Mouse (Mus musculus) CH12.LX (cell line): ENCODE data around the gene Bcl9l.

Experiments used
- CHD1 ChIP-seq: IDR thresholded peaks from 2 replicates; pipeline ENCODE4 v1.6.1; 2012; ENCODE audit warnings: low read depth, low read length, improper control_type of control experiment, inconsistent platforms
- CTCF ChIP-seq, 2 experiments: IDR thresholded peaks in 1 of 2; conservative IDR thresholded peaks in 1 of 2; 2 replicates each; pipeline ENCODE4 v1.5.1; 2011 to 2012; ENCODE audit warnings: low read depth in 2 of 2, low read length in 2 of 2, improper control_type of control experiment in 1 of 2, inconsistent platforms in 1 of 2, mild to moderate bottlenecking in 1 of 2, moderate library complexity in 1 of 2
- EP300 ChIP-seq: IDR thresholded peaks from 2 replicates; pipeline ENCODE4 v1.6.1; 2011; ENCODE audit warnings: low read length, improper control_type of control experiment
- GABPA ChIP-seq: IDR thresholded peaks from 2 replicates; pipeline ENCODE4 v1.6.1; 2012; ENCODE audit warnings: low read depth, low read length, improper control_type of control experiment, inconsistent platforms; ENCODE audit not compliant: insufficient replicate concordance
- MAX ChIP-seq: IDR thresholded peaks from 2 replicates; pipeline ENCODE4 v1.6.1; 2011; ENCODE audit warnings: low read length, improper control_type of control experiment
- MYC ChIP-seq: IDR thresholded peaks from 2 replicates; pipeline ENCODE4 v1.6.1; 2011; ENCODE audit warnings: low read depth, mild to moderate bottlenecking, improper control_type of control experiment, low read length
- NRF1 ChIP-seq: IDR thresholded peaks from 2 replicates; pipeline ENCODE4 v1.6.1; 2014; ENCODE audit warnings: low read depth, mild to moderate bottlenecking, inconsistent platforms, low read length, improper control_type of control experiment, moderate library complexity
- POLR2A ChIP-seq: IDR thresholded peaks from 2 replicates; pipeline ENCODE4 v1.6.1; 2011; ENCODE audit warnings: low read depth, mild to moderate bottlenecking, improper control_type of control experiment, low read length
- RAD21 ChIP-seq: IDR thresholded peaks from 2 replicates; pipeline ENCODE4 v1.6.1; 2011; ENCODE audit warnings: low read depth, mild to moderate bottlenecking, low read length, improper control_type of control experiment, moderate library complexity
- TBP ChIP-seq: conservative IDR thresholded peaks from 2 replicates; pipeline ENCODE4 v1.6.1; 2011; ENCODE audit warnings: low read depth, low read length, improper control_type of control experiment
- USF1 ChIP-seq: IDR thresholded peaks from 2 replicates; pipeline ENCODE4 v1.6.1; 2014; ENCODE audit warnings: low read depth, mild to moderate bottlenecking, inconsistent platforms, low read length, improper control_type of control experiment
- ZNF384 ChIP-seq: IDR thresholded peaks from 2 replicates; pipeline ENCODE4 v1.6.1; 2012; ENCODE audit warnings: low read depth, low read length, improper control_type of control experiment, inconsistent platforms

DNA sequence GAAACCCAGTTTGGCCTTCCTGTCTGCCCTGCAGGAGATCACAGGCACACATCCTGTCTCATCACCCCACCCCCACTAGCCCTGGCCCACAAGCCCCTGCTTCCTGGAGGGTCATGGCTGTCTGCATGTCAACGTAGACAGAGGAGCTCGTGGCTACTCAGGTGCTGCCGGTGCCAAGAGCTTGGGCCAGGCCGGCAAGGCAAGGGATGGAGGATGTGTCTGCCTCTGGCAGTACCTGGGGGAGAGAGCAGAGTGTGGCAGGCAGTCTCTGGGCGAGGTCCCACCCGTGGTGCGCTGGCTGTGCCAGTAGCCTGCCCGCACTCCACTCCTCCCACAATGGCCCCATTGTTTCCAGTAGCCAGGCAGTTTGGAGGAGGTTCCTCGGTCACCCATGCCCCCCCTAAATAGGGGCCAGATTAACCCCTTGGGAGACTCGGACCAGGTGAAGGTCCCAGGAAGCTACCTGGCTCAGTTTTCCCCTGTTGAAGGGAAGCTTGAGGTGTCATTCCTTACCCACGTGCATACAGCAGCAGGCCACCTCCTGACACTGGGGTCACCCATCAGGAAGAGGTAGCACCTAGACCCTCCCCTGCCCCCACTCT is 11.7 kb downstream of the Bcl9l start:
- TF ChIP-seq CHD1 (no peak), CTCF (conservative IDR thresholded peaks at IDR 0.05 in 1 of 2, IDR thresholded peaks at IDR 0.05 in 1 of 2; ENCODE audit: low read depth in 2 of 2, low read length in 2 of 2) (no peak), MYC (no peak), NRF1 (no peak), TBP (no peak), EP300 (no peak), ZNF384 (no peak), MAX (no peak), GABPA (no peak), RAD21 (no peak), USF1 (no peak), POLR2A (no peak)
